In the genomic region with DNA sequence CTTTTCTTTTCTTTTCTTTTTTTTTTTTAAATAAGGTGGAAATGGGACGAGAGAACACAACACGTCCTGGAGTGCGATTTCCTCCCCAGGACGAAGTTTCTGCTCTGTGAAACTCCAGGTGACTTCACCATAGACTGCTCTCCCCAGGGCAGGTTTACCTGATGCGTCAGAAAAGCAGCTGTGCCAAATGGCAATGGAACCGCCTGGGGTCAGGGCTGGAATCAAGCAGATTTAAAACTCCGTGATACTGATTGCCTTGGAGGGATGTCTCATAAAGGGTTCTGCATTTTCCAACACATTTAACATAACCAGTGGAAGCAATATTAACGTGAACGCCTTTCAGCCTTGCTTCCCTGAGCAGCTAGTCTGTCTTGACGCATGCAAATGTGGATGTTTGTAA, we compare ENCODE assay signal across 8 mouse cellular contexts.
DNase-seq lines count a peak whose midpoint lies in the region; ATAC-seq lines count a peak whose summit lies in the region.

No protein-coding gene starts in this region.

- no peaks in the 10 kb centered on the region for H3K27me3 ChIP-seq in heart, embryonic 11.5 days (ENCODE audit: control insufficient read depth, insufficient read depth, low read length)
- H3K27me3 ChIP-seq in embryonic facial prominence, embryonic 14.5 days (replicated peaks; ENCODE audit: control insufficient read depth, insufficient read depth, low read length), result no peaks in the 10 kb centered on the region
- no peaks in the 10 kb centered on the region for H3K27me3 ChIP-seq in kidney, embryonic 15.5 days
- no peaks in the 10 kb centered on the region for H3K27me3 ChIP-seq in midbrain, embryonic 15.5 days (replicated peaks)

- H3K36me3 ChIP-seq in heart, embryonic 11.5 days (ENCODE audit: control insufficient read depth, insufficient read depth, low read length), result no peaks in the 10 kb centered on the region
- no peaks in the 10 kb centered on the region for H3K36me3 ChIP-seq in embryonic facial prominence, embryonic 14.5 days (ENCODE audit: control insufficient read depth, insufficient read depth, low read length)
- H3K36me3 ChIP-seq in kidney, embryonic 15.5 days, result no peaks in the 10 kb centered on the region
- H3K36me3 ChIP-seq in midbrain, embryonic 15.5 days (replicated peaks), result no peaks in the 10 kb centered on the region

- H3K4me2 ChIP-seq in heart, embryonic 11.5 days, result peak overlapping the region; percentile 81
- peak overlapping the region; percentile 78 for H3K4me2 ChIP-seq in embryonic facial prominence, embryonic 14.5 days (ENCODE audit: low read depth, low read length)
- H3K4me2 ChIP-seq in kidney, embryonic 15.5 days, result peak overlapping the region; percentile 87
- peak overlapping the region; percentile 94 for H3K4me2 ChIP-seq in midbrain, embryonic 15.5 days

- no peak for ATAC-seq in heart, embryonic 11.5 days (replicated peaks; ENCODE audit: insufficient number of reproducible peaks, low FRiP score, low TSS enrichment)
- no peak for ATAC-seq in embryonic facial prominence, embryonic 14.5 days (ENCODE audit: low read depth)
- ATAC-seq in kidney, embryonic 15.5 days (replicated peaks; ENCODE audit: low FRiP score), result no peak
- no peak for ATAC-seq in midbrain, embryonic 15.5 days (replicated peaks)
- ATAC-seq in monocyte, adult 5-6 weeks (replicated peaks; ENCODE audit: insufficient number of reproducible peaks, low FRiP score, low TSS enrichment, poor library complexity, severe bottlenecking), result no peak

- peak overlapping the region; percentile 90 for H3K9ac ChIP-seq in heart, embryonic 11.5 days (ENCODE audit: low read depth, low read length)
- peak overlapping the region; percentile 93 for H3K9ac ChIP-seq in embryonic facial prominence, embryonic 14.5 days (ENCODE audit: low read depth, low read length)
- peak overlapping the region; percentile 81; the same call in 1 of the 2 replicates for H3K9ac ChIP-seq in kidney, embryonic 15.5 days
- peak overlapping the region; percentile 59; the same call in 1 of the 2 replicates for H3K9ac ChIP-seq in midbrain, embryonic 15.5 days

- peaks cover 16% of the 10 kb centered on the region for H3K4me1 ChIP-seq in heart, embryonic 11.5 days (ENCODE audit: control insufficient read depth, insufficient read depth, low read length)
- H3K4me1 ChIP-seq in embryonic facial prominence, embryonic 14.5 days (ENCODE audit: control insufficient read depth, insufficient read depth, low read length), result peaks cover 12% of the 10 kb centered on the region; the same call in 1 of the 2 replicates
- peaks cover 36% of the 10 kb centered on the region for H3K4me1 ChIP-seq in kidney, embryonic 15.5 days
- peaks cover 10% of the 10 kb centered on the region; the same call in 1 of the 2 replicates for H3K4me1 ChIP-seq in midbrain, embryonic 15.5 days

- WGBS in heart, embryonic 11.5 days (ENCODE audit: insufficient replicate concordance), result 16% methylated on average over 10 of the region's 10 CpGs
- 10% methylated on average over 10 of the region's 10 CpGs for WGBS in embryonic facial prominence, embryonic 14.5 days
- 16% methylated on average over 10 of the region's 10 CpGs for WGBS in kidney, embryonic 15.5 days
- 12% methylated on average over 10 of the region's 10 CpGs for WGBS in midbrain, embryonic 15.5 days

- H3K9me3 ChIP-seq in heart, embryonic 11.5 days (replicated peaks; ENCODE audit: control insufficient read depth, low read length), result no peaks in the 10 kb centered on the region
- no peaks in the 10 kb centered on the region for H3K9me3 ChIP-seq in embryonic facial prominence, embryonic 14.5 days (ENCODE audit: control insufficient read depth, low read length)
- no peaks in the 10 kb centered on the region for H3K9me3 ChIP-seq in kidney, embryonic 15.5 days (replicated peaks)
- no peaks in the 10 kb centered on the region for H3K9me3 ChIP-seq in midbrain, embryonic 15.5 days

- peak overlapping the region; percentile 69 for H3K4me3 ChIP-seq in heart, embryonic 11.5 days (ENCODE audit: low read depth, low read length)
- peak overlapping the region; percentile 77 for H3K4me3 ChIP-seq in embryonic facial prominence, embryonic 14.5 days (ENCODE audit: low read depth, low read length)
- peak overlapping the region; percentile 67 for H3K4me3 ChIP-seq in kidney, embryonic 15.5 days (replicated peaks)
- peak overlapping the region; percentile 66 for H3K4me3 ChIP-seq in midbrain, embryonic 15.5 days

- DNase-seq in heart, adult 9 months (ENCODE audit: low spot score in 2 of 2), result no peak
- DNase-seq in embryonic facial prominence, embryonic 14.5 days (ENCODE audit: low spot score), result peak; percentile 29
- DNase-seq in cerebellum, postnatal 36 days, result no peak
- no peak for DNase-seq in spleen, postnatal 4 days (ENCODE audit: low spot score in 2 of 2)

- no peak overlapping the region for H3K27ac ChIP-seq in heart, embryonic 11.5 days (ENCODE audit: low read depth, low read length)
- H3K27ac ChIP-seq in embryonic facial prominence, embryonic 14.5 days (replicated peaks; ENCODE audit: low read depth, low read length), result peak overlapping the region; percentile 90
- peak overlapping the region; percentile 92 for H3K27ac ChIP-seq in kidney, embryonic 15.5 days
- H3K27ac ChIP-seq in midbrain, embryonic 15.5 days, result no peak overlapping the region

Comparison
In these comparisons a context has a peak if more than half of its experiments do, and no peak if none do; other contexts are left out.
1. H3K27ac ChIP-seq: peak in embryonic facial prominence, embryonic 14.5 days (single experiment) and kidney, embryonic 15.5 days (single experiment); none in heart, embryonic 11.5 days (single experiment) and midbrain, embryonic 15.5 days (single experiment).
2. Peak in every context shown above with its lines, with median percentiles within 50 percentile points of each other: H3K4me2 ChIP-seq, H3K4me3 ChIP-seq and H3K9ac ChIP-seq.